Mouse (Mus musculus) E14TG2a.4 (cell line): ENCODE measurements around the gene Stk39.

ENCODE experiments used
- CTCF ChIP-seq: conservative IDR thresholded peaks from 2 replicates; pipeline ENCODE4 v1.5.1; 2014; ENCODE audit warnings: low read length
- NANOG ChIP-seq: IDR thresholded peaks from 2 replicates; pipeline ENCODE4 v1.6.1; 2014; ENCODE audit warnings: borderline replicate concordance, low read length, mixed read lengths

DNA sequence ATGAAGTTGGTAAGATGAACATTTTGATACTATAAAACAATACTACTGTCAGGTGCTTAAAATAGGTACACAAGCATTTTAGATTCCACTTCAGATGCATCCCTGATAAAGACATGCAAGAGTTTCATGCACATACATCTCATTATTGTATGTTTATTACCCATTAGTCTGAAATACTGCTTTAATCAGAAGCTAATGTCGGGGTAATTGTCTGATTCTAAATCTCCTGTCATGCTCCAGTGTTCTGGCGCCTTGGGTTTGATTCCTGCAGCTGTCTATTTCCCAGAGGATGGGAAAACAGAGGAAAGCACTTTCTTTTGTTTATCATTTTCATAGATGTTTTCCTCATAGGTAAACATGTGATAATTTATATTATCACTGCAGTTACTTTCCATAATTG lies 31.1 kb upstream of the Stk39 start:
- TF ChIP-seq CTCF = no peak
- TF ChIP-seq NANOG = no peak
